Mouse (Mus musculus) small intestine, adult 2 months (tissue): ENCODE data around the gene Stx8. TPM values are rescaled to one million over a fixed set of nuclear protein-coding genes. Genes with fewer than 3 reads are reported as not detected.

Experiments used
- H3K27ac ChIP-seq: fragments of 200-500 bp; 2 replicates; pipeline ENCODE4 v1.5.1; 2012; ENCODE audit warnings: low read depth, low read length, control low read depth, inconsistent platforms; ENCODE audit not compliant: insufficient read depth
- H3K27me3 ChIP-seq: fragments of 200-500 bp; 2 replicates; pipeline ENCODE4 v1.6.1; 2012; ENCODE audit warnings: mild to moderate bottlenecking, moderate library complexity, low read length, inconsistent platforms; ENCODE audit not compliant: control insufficient read depth, insufficient read depth
- H3K36me3 ChIP-seq: fragments of 200-500 bp; 2 replicates; pipeline ENCODE4 v1.6.1; 2012; ENCODE audit warnings: mild to moderate bottlenecking, low read length, control low read depth, inconsistent platforms; ENCODE audit not compliant: control insufficient read depth, insufficient read depth
- H3K4me1 ChIP-seq: fragments of 200-500 bp; 2 replicates; pipeline ENCODE4 v1.6.1; 2012; ENCODE audit warnings: low read length, inconsistent platforms, mixed read lengths; ENCODE audit not compliant: control insufficient read depth, insufficient read depth, insufficient read length
- H3K4me3 ChIP-seq: fragments of 200-500 bp; 2 replicates; pipeline ENCODE4 v1.5.1; 2012; ENCODE audit warnings: low read depth, mild to moderate bottlenecking, control low read depth, inconsistent platforms, low read length, moderate library complexity
- CTCF ChIP-seq: fragments of 200-500 bp; IDR thresholded peaks from 2 replicates; pipeline ENCODE4 v1.5.1; 2012; ENCODE audit warnings: low read depth, mild to moderate bottlenecking, control low read depth, inconsistent platforms, low read length, moderate library complexity, mixed read lengths; ENCODE audit not compliant: insufficient replicate concordance, insufficient read length; ENCODE audit errors: extremely low read depth
- POLR2A ChIP-seq: fragments of 200-500 bp; IDR thresholded peaks from 2 replicates; pipeline ENCODE4 v1.6.1; 2012; ENCODE audit warnings: low read depth, mild to moderate bottlenecking, control low read depth, inconsistent platforms, low read length, moderate library complexity
- WGBS: fragments of 180-500 bp; shearing (Covaris S2); methylation state at CpG from one replicate; pipeline ENCODE4 v1.1.7; 2018; 5-methylcytosine and 5-hydroxymethylcytosine counted together
- polyA plus RNA-seq: library from polyadenylated mRNA; depleted of rRNA; stranded (reverse); fragments of >200 nt; gene quantifications from 2 replicates; pipeline ENCODE4 v1.2.3, GENCODE M21; 2012

Stx8 gene
- polyA plus RNA-seq, 1 experiment: 2.4 TPM

DNA sequence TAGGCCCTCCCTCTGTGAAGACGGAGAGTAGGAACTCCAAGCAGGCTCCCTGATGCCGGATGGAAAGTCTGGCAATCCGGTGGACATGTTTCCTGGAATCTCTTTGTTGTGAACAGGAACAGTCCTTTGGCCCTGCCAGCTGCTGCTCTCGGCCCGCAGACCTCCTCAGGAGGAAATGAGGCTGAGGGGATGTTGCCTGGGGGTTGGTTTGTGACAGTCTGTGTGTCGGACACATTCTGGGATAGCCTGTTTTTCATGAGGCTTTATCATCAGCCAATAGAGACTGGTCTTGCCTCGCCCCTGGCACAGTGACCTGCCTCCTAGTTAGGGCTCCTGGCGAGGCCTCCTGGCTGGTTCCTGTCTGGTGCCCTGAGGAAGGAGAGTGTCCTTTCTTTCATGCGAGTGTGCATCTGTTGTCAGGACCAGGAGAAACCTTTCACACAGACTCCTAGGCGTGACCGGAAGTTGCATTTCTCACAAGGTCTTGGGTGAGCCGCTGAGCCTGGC lies 222.8 kb downstream of the Stx8 start:
- no peak for TF ChIP-seq POLR2A
- no peak for TF ChIP-seq CTCF
- 0 out of 2 replicates have a peak, but pooled peaks cover 2% of the 10 kb centered on the region for H3K4me1 ChIP-seq
- H3K27me3 ChIP-seq: no peaks in the 10 kb centered on the region
- no peak overlapping the region for H3K27ac ChIP-seq
- no peaks in the 10 kb centered on the region for H3K36me3 ChIP-seq
- no peak overlapping the region for H3K4me3 ChIP-seq
- 72% methylated on average over 12 of the region's 12 CpGs for WGBS

DNA sequence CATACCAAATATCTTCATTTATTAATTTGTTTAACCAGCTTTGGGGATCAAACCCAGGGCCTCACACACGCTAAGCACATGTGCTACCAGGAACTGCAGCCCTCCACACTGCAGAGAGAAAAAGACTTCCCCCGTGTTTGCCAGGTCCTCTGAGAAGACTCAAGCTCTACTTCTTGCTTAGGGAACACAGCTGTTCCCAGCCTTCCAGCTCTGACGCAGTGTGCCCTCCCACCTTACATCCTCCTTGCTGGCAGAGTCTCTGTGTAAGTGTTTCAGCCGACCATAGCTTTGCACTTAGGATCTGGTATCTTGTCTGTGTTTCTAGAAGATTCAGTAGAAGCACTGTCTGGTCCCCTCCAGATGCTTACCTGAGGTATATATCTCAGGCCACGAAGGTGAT lies 224.9 kb downstream of the Stx8 start:
- 84% methylated on average over 5 of the region's 5 CpGs for WGBS
- H3K4me3 ChIP-seq: no peak overlapping the region
- no peaks in the 10 kb centered on the region for H3K36me3 ChIP-seq
- no peak overlapping the region for H3K27ac ChIP-seq
- no peak for TF ChIP-seq CTCF
- H3K27me3 ChIP-seq: no peaks in the 10 kb centered on the region
- peaks cover 4% of the 10 kb centered on the region; the same call in 1 of the 2 replicates for H3K4me1 ChIP-seq

DNA sequence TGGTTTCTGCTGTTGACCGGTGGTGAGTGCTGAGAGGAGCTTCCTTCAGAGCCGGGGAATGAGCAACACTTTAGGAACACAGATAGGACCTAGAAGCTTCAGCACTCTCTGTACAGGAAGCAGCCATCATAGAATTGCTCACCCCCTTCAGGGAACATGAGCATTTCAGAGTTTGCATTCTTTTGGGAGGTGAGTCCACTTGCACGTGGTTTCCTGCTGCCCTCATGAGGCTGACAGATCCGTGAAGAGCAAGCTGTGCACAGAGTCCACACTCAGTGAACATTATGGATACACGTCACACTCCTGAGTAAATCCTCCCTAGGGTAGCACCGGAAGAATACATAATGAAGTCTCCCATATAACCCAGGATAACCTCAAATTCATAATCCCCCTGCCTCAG lies 229.2 kb downstream of the Stx8 start:
- H3K4me1 ChIP-seq: peaks cover 7% of the 10 kb centered on the region
- no peak overlapping the region for H3K4me3 ChIP-seq
- no peak overlapping the region for H3K27ac ChIP-seq
- WGBS: 76% methylated on average over 6 of the region's 6 CpGs
- no peak for TF ChIP-seq POLR2A
- TF ChIP-seq CTCF: no peak
- H3K36me3 ChIP-seq: no peaks in the 10 kb centered on the region
- no peaks in the 10 kb centered on the region for H3K27me3 ChIP-seq

DNA sequence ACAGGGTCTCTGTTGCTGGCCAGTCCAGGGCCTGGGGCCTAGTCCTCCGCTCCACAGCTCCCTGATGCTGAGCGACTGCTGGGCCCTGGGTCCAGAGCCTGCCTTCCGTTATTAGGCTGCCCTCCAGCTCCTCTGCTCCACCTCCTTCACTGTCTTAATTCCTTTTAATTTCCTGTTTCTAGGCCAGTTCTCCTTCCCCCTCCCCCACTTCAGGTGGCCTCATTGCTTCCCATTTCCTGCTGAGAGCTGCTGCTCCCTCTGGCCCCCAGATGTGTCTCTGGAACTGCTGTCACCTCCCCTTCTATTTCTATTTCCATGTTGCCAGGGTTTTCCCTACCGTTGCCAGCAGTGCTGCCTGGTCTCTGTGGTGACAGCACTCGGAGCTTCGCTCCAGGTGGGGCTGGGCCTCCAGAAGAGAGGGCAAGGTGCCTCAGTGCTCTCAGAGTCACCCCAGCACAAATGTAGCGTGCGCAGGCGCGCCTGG lies 229.7 kb downstream of the Stx8 start:
- Histone ChIP-seq H3K4me3 (no peak overlapping the region), H3K27ac (no peak overlapping the region), H3K36me3 (no peaks in the 10 kb centered on the region), H3K27me3 (no peaks in the 10 kb centered on the region), H3K4me1 (peaks cover 12% of the 10 kb centered on the region)
- TF ChIP-seq POLR2A: no peak
- 84% methylated on average over 10 of the region's 10 CpGs for WGBS

DNA sequence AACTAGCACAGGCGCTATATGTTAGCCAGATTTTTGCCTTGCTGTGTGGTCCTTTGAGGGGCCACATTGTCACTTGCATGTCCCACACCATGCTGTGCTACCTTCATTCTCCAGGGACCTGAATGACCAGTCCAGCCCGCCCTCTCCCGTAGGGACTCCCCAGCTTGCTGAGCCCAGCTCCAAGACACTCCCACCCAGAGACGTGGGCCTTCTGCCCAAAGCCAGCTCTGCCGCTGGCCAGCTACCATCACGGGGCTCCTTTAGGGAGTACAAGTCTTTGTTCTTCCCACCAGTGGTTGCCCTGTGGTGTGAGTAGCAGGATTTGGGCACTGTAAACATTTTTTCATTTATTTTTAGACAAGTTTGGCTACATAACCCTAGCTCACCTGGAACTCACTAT lies 230.6 kb downstream of the Stx8 start:
- no peaks in the 10 kb centered on the region for H3K27me3 ChIP-seq
- no peak for TF ChIP-seq CTCF
- no peak for TF ChIP-seq POLR2A
- H3K4me3 ChIP-seq: no peak overlapping the region
- peaks cover 12% of the 10 kb centered on the region for H3K4me1 ChIP-seq
- no peaks in the 10 kb centered on the region for H3K36me3 ChIP-seq
- WGBS: 84% methylated on average over 6 of the region's 6 CpGs
- H3K27ac ChIP-seq: no peak overlapping the region

DNA sequence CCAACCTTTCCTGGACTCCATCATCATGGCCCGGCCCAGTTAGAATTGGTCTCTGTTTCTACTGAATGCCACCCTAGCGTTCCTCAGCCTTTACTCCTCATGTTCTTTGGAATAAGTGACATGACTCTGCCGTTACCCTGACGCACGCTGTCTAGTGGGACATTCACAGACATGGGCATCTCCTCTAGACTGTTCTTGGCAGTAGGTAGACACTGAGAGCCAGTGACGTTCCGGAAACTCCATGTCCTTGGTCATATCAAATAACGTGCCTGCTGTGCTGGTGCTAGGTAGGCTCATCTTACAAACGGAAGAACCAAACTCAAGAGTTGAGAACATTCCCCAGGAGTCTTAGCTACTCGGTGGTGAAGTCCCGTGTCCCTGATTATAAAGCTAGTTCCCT lies 231.5 kb downstream of the Stx8 start:
- no peak overlapping the region for H3K27ac ChIP-seq
- WGBS: 94% methylated on average over 11 of the region's 11 CpGs
- TF ChIP-seq POLR2A (no peak), CTCF (no peak)
- no peak overlapping the region for H3K4me3 ChIP-seq
- no peaks in the 10 kb centered on the region for H3K27me3 ChIP-seq
- H3K36me3 ChIP-seq: no peaks in the 10 kb centered on the region
- H3K4me1 ChIP-seq: peaks cover 12% of the 10 kb centered on the region

DNA sequence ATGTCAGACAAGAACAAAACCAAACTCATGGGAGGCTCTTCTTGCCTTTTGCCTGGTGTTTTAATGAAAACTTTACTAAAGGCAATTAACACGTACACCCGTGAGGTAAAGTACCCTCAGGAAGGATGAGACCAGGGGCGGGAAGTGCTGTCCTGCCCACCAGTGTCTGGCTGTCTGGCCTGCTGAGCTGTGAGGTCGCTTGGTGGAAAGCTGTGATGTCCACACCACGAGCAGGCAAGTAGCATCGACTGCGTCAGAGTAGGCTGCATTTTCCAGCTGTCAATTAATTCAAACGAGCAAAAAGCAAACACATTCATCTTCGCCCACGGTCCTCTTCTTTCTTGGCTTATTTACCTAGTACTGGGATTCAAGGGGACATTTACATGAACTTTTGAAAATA lies 232.7 kb downstream of the Stx8 start:
- TF ChIP-seq POLR2A (no peak), CTCF (no peak)
- 0 out of 2 replicates have a peak overlapping the region, but pooled peaks have one; percentile 29 for H3K27ac ChIP-seq
- no peaks in the 10 kb centered on the region for H3K27me3 ChIP-seq
- peaks cover 12% of the 10 kb centered on the region for H3K4me1 ChIP-seq
- no peak overlapping the region for H3K4me3 ChIP-seq
- no peaks in the 10 kb centered on the region for H3K36me3 ChIP-seq
- WGBS: 77% methylated on average over 10 of the region's 10 CpGs
